Mouse (Mus musculus): Measurements from ENCODE around the gene Zdhhc8.

Gene Zdhhc8

GRCm38 (mm10) chr16:18234671-18235388, at the start of gene Zdhhc8:
Gene Zdhhc8, minus strand, starts transcription at chr16:18235136.
- peak; percentile 79 for DNase-seq

GRCm38 (mm10) chr16:18275166-18275565, 40.2 kb upstream of the Zdhhc8 start:
- no peak for DNase-seq

DNA sequence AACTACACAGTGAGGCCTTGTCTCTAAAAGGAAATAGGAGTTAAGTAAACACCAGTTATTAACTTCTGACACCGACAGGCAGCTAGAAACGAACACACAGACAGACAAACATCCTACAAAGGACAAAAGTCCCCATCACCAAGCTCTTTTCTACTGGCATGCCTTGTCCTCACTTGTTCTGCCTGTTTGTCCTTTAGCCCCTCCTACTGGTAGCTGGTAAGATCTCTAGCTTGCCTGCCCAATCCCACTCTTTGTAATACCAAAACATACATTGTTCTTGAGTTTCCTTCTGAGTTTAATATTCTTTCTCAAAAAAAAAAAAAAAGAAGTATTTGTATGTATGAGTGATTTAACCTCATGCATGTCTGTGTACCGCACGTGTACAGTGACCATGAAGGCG, 33.2 kb upstream of the Zdhhc8 start:
- DNase-seq: no peak

DNA sequence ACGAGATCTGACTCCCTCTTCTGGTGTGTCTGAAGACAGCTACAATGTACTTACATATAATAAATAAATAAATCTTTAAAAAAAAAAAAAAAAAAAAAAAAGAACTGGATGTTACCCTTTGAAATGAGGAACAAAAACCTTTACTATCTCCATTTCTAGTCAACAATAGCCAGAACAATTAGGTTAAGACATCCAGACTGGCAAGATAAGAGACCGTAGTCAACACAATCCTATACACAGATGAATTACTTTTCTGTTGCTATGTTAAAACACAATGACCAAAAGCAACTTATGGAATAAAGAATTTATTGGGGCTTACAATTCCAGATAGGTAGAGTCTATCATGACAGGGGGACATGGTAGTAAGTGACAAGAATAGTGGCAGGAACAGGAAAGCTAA, 30.1 kb upstream of the Zdhhc8 start:
- no peak for DNase-seq

GRCm38 (mm10) chr16:18258221-18258620, 23.3 kb upstream of the Zdhhc8 start, which contains the start of gene Gm49776:
Gene Gm49776, minus strand, starts transcription at chr16:18258321.
- no peak for DNase-seq

GRCm38 (mm10) chr16:18253866-18254265, 18.9 kb upstream of the Zdhhc8 start:
- DNase-seq: no peak

GRCm38 (mm10) chr16:18252736-18253135, 17.8 kb upstream of the Zdhhc8 start:
- no peak for DNase-seq

GRCm38 (mm10) chr16:18250828-18251790, 16.2 kb upstream of the Zdhhc8 start:
- DNase-seq: no peak

DNA sequence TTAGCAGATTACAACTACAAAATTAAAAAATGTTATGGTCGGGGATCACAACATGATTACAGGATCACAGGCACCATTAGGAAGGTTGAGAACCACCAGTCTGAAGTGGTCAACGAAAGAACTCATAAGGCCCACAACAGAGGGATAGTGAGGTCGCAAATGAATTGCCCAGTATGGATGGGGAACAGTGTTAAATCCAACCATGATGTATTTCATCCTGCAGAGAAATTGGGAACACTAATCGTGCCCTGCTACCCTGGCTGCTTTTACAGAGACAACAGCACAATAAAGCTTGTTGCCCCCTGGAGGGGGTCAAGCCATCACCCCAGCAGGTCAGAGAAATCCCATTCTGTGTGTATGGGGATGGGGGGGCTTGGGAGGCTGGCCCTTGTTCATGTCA, 15.3 kb upstream of the Zdhhc8 start:
- no peak for DNase-seq

DNA sequence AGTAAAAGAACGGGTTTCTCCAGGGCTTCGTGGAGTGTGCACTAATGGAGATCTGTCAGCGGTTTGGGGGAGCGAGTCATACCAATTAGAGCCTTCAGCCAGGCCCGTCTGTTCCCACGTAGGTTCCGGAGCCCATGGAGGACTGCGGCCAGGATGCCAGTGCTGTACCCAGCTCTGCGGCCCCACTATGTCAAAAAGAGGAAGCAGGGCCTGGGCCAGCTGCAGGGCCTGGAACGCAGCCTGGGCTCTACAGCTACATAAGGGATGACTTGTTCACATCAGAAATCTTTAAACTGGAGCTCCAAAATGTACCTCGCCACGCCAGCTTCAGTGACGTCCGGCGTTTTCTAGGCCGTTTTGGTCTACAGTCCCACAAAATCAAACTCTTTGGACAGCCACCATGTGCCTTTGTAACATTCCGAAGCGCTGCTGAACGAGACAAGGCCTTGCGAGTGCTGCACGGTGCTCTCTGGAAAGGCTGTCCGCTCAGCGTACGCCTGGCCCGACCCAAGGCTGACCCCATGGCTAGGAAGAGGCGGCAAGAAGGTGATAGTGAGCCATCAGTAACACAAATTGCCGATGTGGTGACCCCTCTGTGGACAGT, 14.5 kb upstream of the Zdhhc8 start:
- DNase-seq: peak; percentile 34

DNA sequence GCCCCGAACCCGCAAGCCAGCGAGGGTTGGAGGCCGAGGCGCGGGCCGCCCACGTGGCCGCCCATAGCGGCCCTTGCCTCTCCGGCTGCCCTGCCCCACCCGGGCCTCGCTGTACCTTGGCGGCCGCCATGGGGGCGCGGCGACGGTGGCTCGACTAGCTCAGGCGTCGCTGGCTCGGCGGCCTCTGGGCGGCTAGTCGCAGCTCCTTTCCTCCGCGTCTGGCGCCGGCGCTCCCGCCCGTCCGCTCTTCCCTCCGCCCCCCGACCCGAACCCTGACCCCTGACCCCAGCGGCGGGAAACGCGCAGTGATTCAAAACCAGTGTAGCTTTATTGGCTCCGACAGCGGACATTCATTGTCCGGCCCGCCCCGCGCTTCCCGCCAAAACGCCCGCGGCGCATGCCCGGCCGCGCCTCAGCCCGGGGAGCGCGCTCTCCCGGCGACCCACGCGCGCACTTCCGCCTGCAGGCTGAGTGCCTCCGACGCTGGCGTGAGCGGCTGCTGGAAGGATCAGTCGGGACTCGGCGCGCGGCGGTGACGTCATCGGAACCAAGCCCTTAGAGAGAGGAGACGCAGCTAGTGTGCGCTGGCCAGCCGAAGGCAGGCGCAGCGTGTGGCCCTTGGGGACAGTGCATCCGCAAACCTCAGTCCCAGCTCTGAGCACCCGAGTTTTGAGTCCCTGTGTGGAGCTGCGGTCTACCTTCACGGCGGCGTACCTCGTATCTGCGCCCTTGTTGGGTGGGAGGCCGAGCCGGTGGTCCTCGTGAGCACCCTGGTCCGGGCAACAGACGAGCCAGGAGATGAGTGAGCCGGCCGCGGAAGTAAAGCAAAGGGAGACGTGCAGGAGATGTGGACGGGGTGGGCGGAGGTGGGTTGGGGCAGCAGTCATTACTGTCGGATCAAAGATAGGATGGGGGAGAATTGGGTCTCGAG, 13.8 kb upstream of the Zdhhc8 start, which contains the start of the genes Trmt2a and Ranbp1:
Gene Trmt2a, plus strand, starts transcription at position 247 of the 931 bp plus-strand sequence.
Gene Ranbp1, minus strand, starts transcription at position 300 of the 931 bp plus-strand sequence.
- DNase-seq: peak; percentile 99

DNA sequence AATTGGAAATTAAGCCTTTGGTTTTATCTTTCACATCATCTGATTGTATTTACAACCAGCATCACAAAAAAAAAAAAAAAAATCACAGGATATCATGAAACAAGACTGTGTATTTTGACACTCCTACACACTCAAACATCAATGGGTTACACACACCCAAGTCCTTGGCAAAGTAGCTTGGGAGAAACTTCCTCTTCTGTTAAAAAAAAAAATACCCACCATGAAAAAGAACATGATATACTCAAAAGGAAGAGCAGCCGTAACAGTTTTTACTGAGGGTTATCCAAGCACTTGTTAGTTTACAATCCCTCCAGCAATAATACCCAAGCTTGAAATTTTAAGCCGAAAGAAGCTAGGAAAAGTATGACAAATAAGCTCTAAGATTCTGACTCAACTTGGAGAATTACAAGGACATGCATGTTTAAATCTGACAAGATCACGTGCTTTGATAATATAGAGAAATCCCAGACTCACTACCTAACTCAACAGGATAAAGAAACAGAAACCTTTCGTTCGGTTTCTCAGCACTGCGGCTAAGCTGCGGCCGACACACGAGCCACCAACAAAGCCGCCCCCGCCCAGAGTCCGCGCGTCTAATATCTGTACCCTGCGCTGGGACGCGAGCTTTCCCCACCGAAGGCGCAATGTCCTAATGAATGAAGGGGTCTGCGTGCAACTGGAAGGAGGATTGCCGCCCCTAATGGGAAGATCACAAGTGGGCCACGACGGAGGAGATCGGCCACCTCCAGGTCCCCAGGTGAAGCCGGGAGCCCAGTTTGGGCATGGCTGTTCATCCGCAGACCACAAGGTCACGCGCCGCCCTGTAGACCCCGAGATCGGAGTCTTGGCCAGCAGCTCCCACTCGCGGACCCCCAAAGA, 12.8 kb upstream of the Zdhhc8 start:
- peak; percentile 3 for DNase-seq

DNA sequence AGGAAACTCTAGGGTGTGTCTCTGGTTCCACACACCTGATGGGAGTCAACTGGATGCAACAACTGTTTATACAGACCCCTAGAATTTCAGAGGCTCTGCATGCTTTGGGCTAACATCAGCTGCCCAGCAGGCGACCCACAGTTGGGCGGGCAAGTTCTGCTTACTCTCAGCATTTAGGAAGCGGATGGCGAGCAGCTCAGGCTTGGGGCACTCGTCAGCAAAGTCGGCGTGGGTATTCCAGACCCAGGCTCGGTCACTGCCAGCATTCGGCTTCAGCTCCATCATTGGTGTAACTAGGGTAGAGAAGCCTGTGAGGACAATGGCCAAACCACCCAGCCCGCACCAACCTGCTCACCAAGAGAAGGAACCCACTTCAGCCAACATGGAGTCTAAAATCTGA, 6.6 kb upstream of the Zdhhc8 start:
- DNase-seq: no peak

DNA sequence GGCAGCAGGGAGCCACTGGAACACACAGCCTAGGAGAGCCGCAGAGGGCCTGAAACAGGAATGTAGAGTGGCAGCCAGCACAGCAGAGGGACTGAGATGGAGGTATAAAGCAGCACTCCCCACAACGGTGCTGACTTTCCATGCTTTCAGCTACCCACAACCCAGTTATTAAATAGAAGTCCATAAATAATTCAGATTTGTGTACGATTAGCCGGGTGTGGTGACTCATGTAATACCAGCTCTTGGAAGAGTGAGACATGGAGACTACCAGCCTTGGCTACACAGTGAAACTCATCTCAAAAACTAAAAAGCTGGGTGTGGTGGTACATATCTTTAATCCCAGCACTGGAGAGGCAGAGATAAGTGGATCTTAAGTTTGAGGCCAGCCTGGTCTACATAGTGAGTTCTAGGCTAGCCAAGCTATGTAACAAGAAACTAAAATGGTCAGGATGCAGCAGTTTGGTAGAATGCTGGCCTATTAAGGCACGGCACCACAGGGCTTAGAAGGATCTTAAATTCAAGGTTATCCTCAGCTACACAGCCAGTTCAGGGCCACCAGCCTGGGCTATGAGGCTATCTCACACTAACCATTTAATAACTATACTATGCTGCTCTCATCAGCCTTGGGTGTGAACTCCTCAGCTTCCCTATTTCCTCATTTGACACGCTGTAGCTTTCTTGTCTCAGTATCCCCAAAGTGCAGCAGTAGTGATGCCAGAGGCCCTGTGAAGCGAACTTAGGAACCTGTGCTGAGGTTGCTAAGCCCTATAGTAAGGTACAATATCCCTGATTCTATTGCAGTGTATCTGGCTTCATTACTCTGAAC, 2.0 kb upstream of the Zdhhc8 start:
- DNase-seq: no peak

- peak; percentile 73 for DNase-seq
These were observed 591 bp upstream of the Zdhhc8 start for GRCm38 (mm10) chr16:18235389-18236065.

GRCm38 (mm10) chr16:18233919-18234670, 841 bp downstream of the Zdhhc8 start:
- DNase-seq: no peak

DNA sequence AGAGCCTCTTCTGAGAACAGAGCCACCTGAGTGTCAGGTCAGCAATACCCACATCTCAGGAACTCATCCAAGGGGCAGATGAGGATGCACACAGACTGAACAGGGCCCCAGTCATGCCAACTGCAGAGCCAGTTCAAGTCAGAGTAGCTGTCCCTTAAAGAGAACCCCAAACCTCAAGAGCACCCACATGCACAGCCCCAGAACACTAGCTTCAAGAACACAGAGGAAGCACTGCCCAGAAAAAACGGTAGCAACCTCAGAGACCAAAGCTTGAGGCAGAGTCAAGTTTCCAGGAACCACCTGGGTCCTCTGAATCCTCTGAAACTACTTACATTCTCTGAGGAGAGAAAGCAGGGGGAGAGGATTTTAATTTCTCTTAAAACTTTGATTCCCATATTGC, 1.5 kb downstream of the Zdhhc8 start:
- no peak for DNase-seq

DNA sequence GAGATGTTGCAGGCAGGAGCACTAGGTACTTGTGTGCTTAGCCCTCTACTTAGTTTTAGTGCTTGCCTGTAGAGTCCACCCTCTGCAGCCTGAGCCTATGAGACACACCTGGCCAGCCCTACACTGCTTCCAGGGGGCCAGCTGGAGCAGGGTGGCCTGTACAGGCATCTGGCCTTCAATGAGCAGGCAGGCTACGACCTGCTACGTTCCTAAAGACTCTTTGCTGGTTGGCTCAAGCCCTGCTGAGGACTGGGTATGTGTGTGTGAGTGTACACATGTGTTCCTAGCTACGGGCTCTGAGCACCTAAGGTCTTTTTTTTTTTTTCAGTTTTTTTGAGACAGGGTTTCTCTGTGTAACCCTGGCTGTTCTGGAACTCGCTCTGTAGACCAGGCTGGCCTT, 3.5 kb downstream of the Zdhhc8 start:
- DNase-seq: no peak

- no peak for DNase-seq
These were observed 3.9 kb downstream of the Zdhhc8 start for GRCm38 (mm10) chr16:18231047-18231446.

Measured in lung, postnatal 14 days (tissue).